Mouse (Mus musculus) lung, postnatal 36 days (tissue): Measurements from ENCODE around the gene Ppip5k2.
A peak's percentile ranks its signal among the peaks of the same experiment; 100 is the strongest.

ENCODE experiments used
- DNase-seq: peaks from one replicate; pipeline ENCODE4 v3.0.0; 2022; ENCODE audit warnings: mixed read lengths

Ppip5k2 gene

GRCm38 (mm10) chr1:97659405-97659804 lies 110.8 kb downstream of the Ppip5k2 start:
- peak; percentile 46 for DNase-seq

- DNase-seq = no peak
Measured at GRCm38 (mm10) chr1:97657786-97658185, 112.4 kb downstream of the Ppip5k2 start.

GRCm38 (mm10) chr1:97657201-97657600 lies 113.0 kb downstream of the Ppip5k2 start:
- DNase-seq = no peak
